Mouse (Mus musculus): ENCODE measurements at regions not wholly inside any gene's neighbourhood (a gene's known extent, or its start where the extent isn't known, plus 50 kb on each side); places are given as distances from the start of the nearest gene placed in this dataset.

DNA sequence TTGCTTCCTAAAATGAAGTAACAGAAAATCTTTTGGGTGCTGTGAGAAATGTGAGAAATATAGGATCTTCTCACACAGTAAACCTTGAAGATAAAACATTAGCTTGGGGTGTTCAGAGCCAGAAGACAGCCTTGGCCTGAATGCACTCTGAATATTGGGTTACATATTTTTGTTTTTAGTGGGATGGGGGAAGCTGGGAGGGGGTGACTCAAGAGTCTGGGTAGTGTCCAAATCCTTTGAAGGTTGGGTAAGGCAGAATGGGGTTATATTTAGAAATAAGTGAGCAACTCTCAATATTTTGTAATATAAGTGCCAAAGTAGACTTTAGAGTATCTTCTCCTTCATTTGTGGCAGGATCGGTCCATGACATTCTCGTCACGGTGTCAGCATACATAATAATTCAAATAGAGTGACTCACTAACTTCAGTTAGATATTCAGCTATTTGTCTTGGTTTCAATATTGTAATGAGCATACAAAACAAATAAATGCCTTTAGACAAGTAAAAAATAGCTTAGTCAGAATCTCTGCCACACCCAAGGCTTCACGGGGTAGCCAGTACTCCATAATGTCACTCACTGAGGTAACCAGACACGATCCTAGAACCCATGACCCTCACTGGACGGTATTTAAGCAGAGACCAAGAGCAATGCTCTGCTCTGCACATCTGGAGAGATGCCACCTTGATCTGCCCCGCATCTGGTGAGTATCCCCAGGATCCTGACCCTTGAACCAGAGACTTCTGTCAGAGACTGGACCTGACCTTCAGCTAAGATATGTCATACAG lies 209.9 kb upstream of the Map3k1 start:
- H3K9ac ChIP-seq (ENCODE audit: low read length): no peak overlapping the region
- no peaks in the 10 kb centered on the region for H3K36me3 ChIP-seq (ENCODE audit: control insufficient read depth, insufficient read depth, low read length)
- 89% methylated on average over 7 of the region's 7 CpGs for WGBS
- H3K4me1 ChIP-seq (ENCODE audit: control insufficient read depth, insufficient read depth, low read length): no peaks in the 10 kb centered on the region
- H3K27ac ChIP-seq (ENCODE audit: low read depth, low read length): no peak overlapping the region
- no peaks in the 10 kb centered on the region for H3K9me3 ChIP-seq (replicated peaks; ENCODE audit: control insufficient read depth, low read length)
- H3K4me2 ChIP-seq (ENCODE audit: low read length): no peak overlapping the region
- H3K4me3 ChIP-seq (ENCODE audit: low read depth, low read length): no peak overlapping the region
- ATAC-seq (no peak), DNase-seq (ENCODE audit: low spot score) (no peak)
- no peaks in the 10 kb centered on the region for H3K27me3 ChIP-seq (replicated peaks; ENCODE audit: control insufficient read depth, insufficient read depth, low read length)

DNA sequence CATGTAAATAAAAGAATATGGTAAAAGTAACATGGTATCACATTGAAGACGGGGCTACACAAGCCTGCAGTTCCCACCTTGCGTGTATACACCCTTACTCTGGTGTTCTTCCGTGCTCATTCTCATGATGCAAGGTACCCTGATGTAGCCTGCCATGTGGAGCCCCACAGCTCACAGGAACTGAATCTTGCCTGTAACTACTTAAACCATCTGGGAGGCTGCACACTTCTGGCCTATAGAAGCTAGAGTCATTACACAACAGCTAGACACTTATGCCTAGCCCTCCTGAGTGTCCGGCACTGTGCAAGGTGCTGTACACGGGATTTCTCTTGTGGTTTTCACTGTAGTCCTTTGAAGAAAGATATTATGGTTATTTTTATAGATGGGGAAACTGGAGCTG lies 210.8 kb upstream of the Map3k1 start:
- Histone ChIP-seq H3K27me3 (replicated peaks; ENCODE audit: control insufficient read depth, insufficient read depth, low read length) (no peaks in the 10 kb centered on the region), H3K27ac (ENCODE audit: low read depth, low read length) (no peak overlapping the region), H3K4me1 (ENCODE audit: control insufficient read depth, insufficient read depth, low read length) (no peaks in the 10 kb centered on the region), H3K9ac (ENCODE audit: low read length) (no peak overlapping the region), H3K4me2 (ENCODE audit: low read length) (no peak overlapping the region), H3K4me3 (ENCODE audit: low read depth, low read length) (no peak overlapping the region), H3K36me3 (ENCODE audit: control insufficient read depth, insufficient read depth, low read length) (no peaks in the 10 kb centered on the region), H3K9me3 (replicated peaks; ENCODE audit: control insufficient read depth, low read length) (no peaks in the 10 kb centered on the region)
- no peak for DNase-seq (ENCODE audit: low spot score)
- no peak for ATAC-seq
- WGBS: 95% methylated on average over 5 of the region's 5 CpGs

DNA sequence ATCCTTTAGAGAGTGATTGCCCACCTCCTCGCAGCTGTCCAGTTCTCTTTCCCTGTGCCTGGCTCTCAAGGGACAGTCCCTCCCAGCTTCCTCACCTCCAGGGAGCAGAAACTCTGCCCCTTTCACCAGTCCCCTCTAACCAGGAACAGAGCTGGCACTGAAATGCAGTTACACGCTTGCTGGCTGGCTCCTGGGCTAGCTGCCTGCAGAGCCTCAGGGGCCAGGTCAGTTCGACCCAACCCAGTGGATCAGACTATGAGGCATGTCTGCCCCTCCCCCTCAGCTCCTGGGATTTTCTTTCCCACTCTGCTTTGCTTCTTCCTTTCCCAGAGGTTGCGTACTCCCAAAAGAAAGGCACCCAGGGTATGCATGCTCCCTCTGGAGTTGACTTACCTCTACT lies 214.4 kb upstream of the Map3k1 start:
- H3K27ac ChIP-seq (ENCODE audit: low read depth, low read length): no peak overlapping the region
- ATAC-seq: no peak
- 54% methylated on average over 4 of the region's 4 CpGs for WGBS

DNA sequence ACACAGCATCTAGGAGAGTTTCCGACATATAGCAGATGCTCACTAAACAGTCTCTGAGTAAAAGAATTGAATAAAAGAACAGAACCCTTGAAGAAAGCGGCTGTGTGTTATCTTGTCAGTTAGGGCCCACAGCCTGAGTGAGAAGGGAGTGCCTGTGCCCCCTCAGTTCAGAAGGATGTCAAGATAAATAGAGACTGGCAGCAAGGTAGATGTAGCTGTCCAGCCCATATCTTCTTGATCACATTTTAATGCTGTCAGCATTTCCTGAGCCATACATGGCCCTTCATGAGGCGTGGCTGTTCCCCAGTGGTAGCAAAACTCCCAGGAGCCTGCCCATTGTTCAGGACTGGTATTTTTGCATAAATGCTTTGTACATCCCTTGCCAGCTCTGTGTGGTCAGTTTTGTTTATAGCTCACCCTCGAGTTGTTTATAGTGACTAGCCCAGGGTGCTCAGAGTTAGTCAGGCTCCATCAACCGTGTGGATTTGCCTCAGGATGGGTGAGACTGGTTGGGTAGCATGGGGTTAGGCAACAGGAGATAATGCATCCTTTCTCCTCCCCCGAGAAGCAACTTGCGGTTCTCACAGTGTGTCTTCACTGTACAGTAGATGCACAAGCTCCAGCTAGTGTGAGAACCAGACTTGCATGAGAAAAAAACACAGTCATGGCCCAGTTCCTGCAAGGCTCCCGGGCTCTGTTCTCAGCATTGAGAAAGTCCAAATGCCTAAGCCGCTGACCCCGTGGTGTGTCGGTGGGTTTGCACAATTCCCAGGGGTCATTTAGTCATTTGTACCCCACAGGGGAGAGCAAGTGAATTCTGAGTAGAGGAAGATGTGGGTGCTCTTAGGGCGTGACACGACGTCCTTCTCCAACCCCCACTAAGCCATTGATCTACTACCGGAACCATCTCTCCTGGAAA lies 216.1 kb upstream of the Map3k1 start:
- no peaks in the 10 kb centered on the region for H3K27me3 ChIP-seq (replicated peaks; ENCODE audit: control insufficient read depth, insufficient read depth, low read length)
- no peaks in the 10 kb centered on the region for H3K4me1 ChIP-seq (ENCODE audit: control insufficient read depth, insufficient read depth, low read length)
- no peaks in the 10 kb centered on the region for H3K9me3 ChIP-seq (replicated peaks; ENCODE audit: control insufficient read depth, low read length)
- WGBS: 86% methylated on average over 15 of the region's 15 CpGs
- H3K36me3 ChIP-seq (ENCODE audit: control insufficient read depth, insufficient read depth, low read length): no peaks in the 10 kb centered on the region
- H3K4me3 ChIP-seq (ENCODE audit: low read depth, low read length): no peak overlapping the region
- H3K9ac ChIP-seq (ENCODE audit: low read length): no peak overlapping the region
- H3K27ac ChIP-seq (ENCODE audit: low read depth, low read length): no peak overlapping the region
- no peak for DNase-seq (ENCODE audit: low spot score)
- no peak overlapping the region for H3K4me2 ChIP-seq (ENCODE audit: low read length)
- ATAC-seq: no peak

More for the DNA sequence above, 214.4 kb upstream of the Map3k1 start:
- no peaks in the 10 kb centered on the region for H3K9me3 ChIP-seq (replicated peaks; ENCODE audit: control insufficient read depth, low read length)
- H3K4me3 ChIP-seq (ENCODE audit: low read depth, low read length): no peak overlapping the region
- DNase-seq (ENCODE audit: low spot score): no peak
- no peaks in the 10 kb centered on the region for H3K4me1 ChIP-seq (ENCODE audit: control insufficient read depth, insufficient read depth, low read length)
- no peaks in the 10 kb centered on the region for H3K27me3 ChIP-seq (replicated peaks; ENCODE audit: control insufficient read depth, insufficient read depth, low read length)
- H3K36me3 ChIP-seq (ENCODE audit: control insufficient read depth, insufficient read depth, low read length): no peaks in the 10 kb centered on the region
- no peak overlapping the region for H3K4me2 ChIP-seq (ENCODE audit: low read length)
- H3K9ac ChIP-seq (ENCODE audit: low read length): no peak overlapping the region

DNA sequence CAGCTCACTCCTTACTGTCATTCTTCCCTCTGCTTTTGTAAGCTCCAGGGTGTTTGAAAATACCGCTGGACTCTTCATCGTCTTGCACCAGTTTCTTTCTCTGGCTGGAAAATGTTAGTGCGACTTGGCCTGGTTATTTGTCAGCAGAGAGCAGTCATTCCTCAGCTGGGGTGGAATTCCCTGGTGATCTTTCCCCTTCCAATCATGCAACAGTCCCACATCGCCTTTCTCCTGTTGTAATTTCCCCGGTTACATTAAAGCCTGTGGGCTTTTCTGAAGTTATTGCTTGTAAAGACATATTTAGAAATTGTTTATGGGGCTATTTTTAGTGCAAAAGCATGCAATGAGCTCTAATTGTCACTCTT lies 216.8 kb upstream of the Map3k1 start:
- ATAC-seq (no peak), DNase-seq (ENCODE audit: low spot score) (no peak)
- H3K4me3 ChIP-seq (ENCODE audit: low read depth, low read length): no peak overlapping the region

DNA sequence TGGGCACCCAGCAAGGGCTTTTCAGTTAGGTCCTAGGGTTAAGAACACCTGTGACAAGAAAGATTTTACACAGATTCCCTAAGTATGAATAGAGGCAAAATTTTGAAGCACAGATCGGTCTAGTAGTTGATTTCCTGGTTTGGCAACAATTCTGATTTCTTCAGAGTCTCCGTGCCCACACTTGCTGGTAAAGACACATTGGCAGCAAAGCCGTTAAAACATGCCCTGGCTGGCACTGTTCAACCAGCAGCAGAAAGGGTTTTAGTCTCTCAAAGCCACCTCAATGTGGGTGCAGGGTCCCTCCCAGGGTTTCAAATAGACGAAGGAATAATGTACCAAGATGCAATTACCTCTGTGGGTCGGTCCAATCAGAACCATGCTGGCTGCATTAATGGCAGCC lies 218.9 kb upstream of the Map3k1 start:
- Histone ChIP-seq H3K27ac (ENCODE audit: low read depth, low read length) (no peak overlapping the region), H3K27me3 (replicated peaks; ENCODE audit: control insufficient read depth, insufficient read depth, low read length) (no peaks in the 10 kb centered on the region), H3K9ac (ENCODE audit: low read length) (no peak overlapping the region), H3K4me2 (ENCODE audit: low read length) (no peak overlapping the region), H3K36me3 (ENCODE audit: control insufficient read depth, insufficient read depth, low read length) (no peaks in the 10 kb centered on the region), H3K4me3 (ENCODE audit: low read depth, low read length) (no peak overlapping the region), H3K4me1 (ENCODE audit: control insufficient read depth, insufficient read depth, low read length) (no peaks in the 10 kb centered on the region), H3K9me3 (replicated peaks; ENCODE audit: control insufficient read depth, low read length) (no peaks in the 10 kb centered on the region)
- DNase-seq (ENCODE audit: low spot score): no peak
- no peak for ATAC-seq
- WGBS: 90% methylated on average over 5 of the region's 5 CpGs

More for the DNA sequence above, 216.8 kb upstream of the Map3k1 start:
- H3K27me3 ChIP-seq (replicated peaks; ENCODE audit: control insufficient read depth, insufficient read depth, low read length): no peaks in the 10 kb centered on the region
- H3K27ac ChIP-seq (ENCODE audit: low read depth, low read length): no peak overlapping the region
- 86% methylated on average over 5 of the region's 5 CpGs for WGBS
- H3K9ac ChIP-seq (ENCODE audit: low read length): no peak overlapping the region
- H3K36me3 ChIP-seq (ENCODE audit: control insufficient read depth, insufficient read depth, low read length): no peaks in the 10 kb centered on the region
- H3K4me2 ChIP-seq (ENCODE audit: low read length): no peak overlapping the region
- no peaks in the 10 kb centered on the region for H3K9me3 ChIP-seq (replicated peaks; ENCODE audit: control insufficient read depth, low read length)
- no peaks in the 10 kb centered on the region for H3K4me1 ChIP-seq (ENCODE audit: control insufficient read depth, insufficient read depth, low read length)

DNA sequence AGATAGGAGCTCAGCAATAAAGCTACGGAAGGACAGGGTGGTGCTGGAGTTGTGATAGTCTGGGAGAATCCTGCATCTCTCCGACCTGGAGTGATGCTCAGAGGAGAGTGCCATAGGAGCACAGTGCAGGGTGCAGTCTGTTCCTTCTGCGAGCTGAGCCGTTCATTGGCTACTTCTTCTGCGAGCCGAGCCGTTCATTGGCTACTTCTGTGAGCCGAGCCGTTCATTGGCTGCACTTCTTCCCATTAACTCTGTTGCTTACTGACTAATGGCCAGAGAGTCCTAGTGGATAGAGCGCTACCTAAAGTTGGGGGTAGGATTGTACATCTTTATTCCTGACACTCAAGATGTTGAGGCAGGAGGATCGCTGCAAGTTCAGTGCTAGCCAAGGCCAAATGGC lies 222.3 kb upstream of the Map3k1 start:
- Histone ChIP-seq H3K4me1 (ENCODE audit: control insufficient read depth, insufficient read depth, low read length) (no peaks in the 10 kb centered on the region), H3K4me3 (ENCODE audit: low read depth, low read length) (no peak overlapping the region), H3K27ac (ENCODE audit: low read depth, low read length) (no peak overlapping the region), H3K4me2 (ENCODE audit: low read length) (no peak overlapping the region), H3K9me3 (replicated peaks; ENCODE audit: control insufficient read depth, low read length) (no peaks in the 10 kb centered on the region), H3K36me3 (ENCODE audit: control insufficient read depth, insufficient read depth, low read length) (no peaks in the 10 kb centered on the region), H3K27me3 (replicated peaks; ENCODE audit: control insufficient read depth, insufficient read depth, low read length) (no peaks in the 10 kb centered on the region), H3K9ac (ENCODE audit: low read length) (no peak overlapping the region)
- ATAC-seq (no peak), DNase-seq (ENCODE audit: low spot score) (no peak)
- 86% methylated on average over 11 of the region's 11 CpGs for WGBS

DNA sequence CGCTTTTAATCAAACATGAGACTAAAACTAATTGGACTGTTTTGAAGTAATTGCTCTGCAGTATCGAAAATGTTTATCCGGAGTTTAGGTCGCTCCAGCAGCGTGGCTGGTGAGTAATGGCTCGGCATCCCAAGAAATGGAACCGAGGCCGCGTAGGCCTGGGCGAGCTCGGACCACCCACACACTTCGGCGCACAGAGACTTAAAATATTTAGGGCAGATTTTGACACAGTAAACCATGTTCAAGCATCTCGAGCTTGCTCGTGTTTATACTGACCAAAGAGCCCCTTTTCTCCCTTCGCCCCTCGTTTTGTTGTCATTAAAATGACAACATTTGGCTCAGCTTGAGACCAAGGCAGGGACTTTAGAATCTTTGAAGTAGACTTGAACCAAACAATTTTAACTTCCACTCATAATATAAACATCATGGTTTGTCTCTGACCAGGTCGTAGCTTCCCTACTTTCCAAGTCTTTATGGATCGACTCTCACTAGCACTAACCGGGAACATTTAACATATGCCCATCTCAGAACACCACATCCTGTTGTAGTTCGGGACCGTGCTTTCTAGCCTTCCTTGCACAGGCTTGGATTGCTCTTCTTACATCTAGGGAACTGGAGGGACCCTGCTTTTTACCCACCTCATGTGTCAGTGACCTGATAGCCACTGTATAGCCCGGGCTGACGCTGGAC lies 223.0 kb upstream of the Map3k1 start:
- no peak overlapping the region for H3K4me2 ChIP-seq (ENCODE audit: low read length)

More for the DNA sequence above, 223.0 kb upstream of the Map3k1 start:
- no peaks in the 10 kb centered on the region for H3K9me3 ChIP-seq (replicated peaks; ENCODE audit: control insufficient read depth, low read length)
- no peak for DNase-seq (ENCODE audit: low spot score)
- no peaks in the 10 kb centered on the region for H3K4me1 ChIP-seq (ENCODE audit: control insufficient read depth, insufficient read depth, low read length)
- no peak overlapping the region for H3K4me3 ChIP-seq (ENCODE audit: low read depth, low read length)
- no peak overlapping the region for H3K9ac ChIP-seq (ENCODE audit: low read length)
- H3K27ac ChIP-seq (ENCODE audit: low read depth, low read length): no peak overlapping the region
- WGBS: 91% methylated on average over 24 of the region's 24 CpGs
- H3K36me3 ChIP-seq (ENCODE audit: control insufficient read depth, insufficient read depth, low read length): no peaks in the 10 kb centered on the region
- H3K27me3 ChIP-seq (replicated peaks; ENCODE audit: control insufficient read depth, insufficient read depth, low read length): no peaks in the 10 kb centered on the region
- no peak for ATAC-seq

Data from forebrain, embryonic 14.5 days (tissue).